Mouse (Mus musculus) Patski (cell line): ENCODE measurements around the gene Ganab. TPM values are rescaled to one million over a fixed set of nuclear protein-coding genes. Genes with fewer than 3 reads are reported as not detected.
A peak's percentile ranks its signal among the peaks of the same experiment; 100 is the strongest.

ENCODE experiments used
- ATAC-seq: fragments of 100-300 bp; one replicate; pipeline ENCODE4 v1.8.0; 2021
- CTCF ChIA-PET: fragments of 350-600 bp; sonication (Branson Sonifier 250); formaldehyde crosslinking; loops from one replicate; lab custom pipeline; 2022; ENCODE audit warnings: inconsistent platforms; lab: Charles Lee
- POLR2A ChIA-PET: fragments of 350-600 bp; sonication (Branson Sonifier 250); formaldehyde crosslinking; loops from one replicate; lab custom pipeline; 2022; ENCODE audit warnings: antibody characterized with exemption, inconsistent platforms; lab: Charles Lee
- DNase-seq: peaks from one replicate; pipeline ENCODE4 v3.0.0-alpha.2; 2011; ENCODE audit warnings: low read depth, low spot score
- H3K27me3 ChIP-seq: fragments of 371-371 bp; one replicate; pipeline ENCODE4 v1.5.1; 2021
- CTCF ChIP-seq: fragments of 100-300 bp; IDR thresholded peaks from one replicate; pipeline ENCODE4 v1.5.1; 2021
- in situ Hi-C: fragments of 300-500 bp; cut with MboI; formaldehyde crosslinking; loops from 3 replicates; pipeline ENCODE4 v1.11.1; 2018; ENCODE audit warnings: low pct_unique_long_range_greater_than_20kb, mixed read lengths
- polyA plus RNA-seq: library from polyadenylated mRNA; unstranded; gene quantifications from one replicate; pipeline ENCODE4 v1.2.3, GENCODE M21; 2021

Gene Ganab
- polyA plus RNA-seq, 1 experiment from 2014 or later = 308 TPM

- no peaks in the 10 kb centered on the region for H3K27me3 ChIP-seq
- in situ Hi-C loops = no loop called here
- ATAC-seq (no peak), DNase-seq (no peak)
- no peak for TF ChIP-seq CTCF
- CTCF ChIA-PET = interaction anchor here (1.7 kb wide), 1 partner anchor 16 kb away, joined by 5 read pairs; the partner anchor contains the start of gene B3gat3
- POLR2A ChIA-PET = interaction anchor here (1.2 kb wide), 1 partner anchor 17 kb away, joined by 3 read pairs; the partner anchor contains the start of gene B3gat3
Observed at GRCm38 (mm10) chr19:8903412-8903811, 5.5 kb downstream of the Ganab start.

GRCm38 (mm10) chr19:8908531-8908930 lies 10.7 kb downstream of the Ganab start:
- H3K27me3 ChIP-seq = no peaks in the 10 kb centered on the region
- no peak for ATAC-seq
- POLR2A ChIA-PET = no interaction called here
- CTCF ChIA-PET = no interaction called here
- DNase-seq = no peak
- TF ChIP-seq CTCF = no peak
- in situ Hi-C loops = no loop called here

GRCm38 (mm10) chr19:8911810-8912209 lies 13.9 kb downstream of the Ganab start:
- POLR2A ChIA-PET = interaction anchor here (0.6 kb wide), 1 partner anchor 10 kb away, joined by 6 read pairs; no protein-coding TSS in a partner anchor
- CTCF ChIA-PET = interaction anchor here (0.9 to 1.3 kb wide), 3 partner anchors 11 to 73 kb away, joined by 3 to 4 read pairs (median 3); partner anchors contain the start of gene Gng3
- no peak for DNase-seq

GRCm38 (mm10) chr19:8914212-8914611 lies 16.3 kb downstream of the Ganab start:
- TF ChIP-seq CTCF = no peak
- DNase-seq = no peak
- CTCF ChIA-PET = interaction anchor here (1.6 kb wide), 1 partner anchor 10 kb away, joined by 4 read pairs; no protein-coding TSS in a partner anchor
- in situ Hi-C loops = no loop called here
- ATAC-seq = no peak
- H3K27me3 ChIP-seq = no peaks in the 10 kb centered on the region
- POLR2A ChIA-PET = no interaction called here

More at GRCm38 (mm10) chr19:8911810-8912209, 13.9 kb downstream of the Ganab start:
- in situ Hi-C loops = no loop called here
- no peaks in the 10 kb centered on the region for H3K27me3 ChIP-seq
- ATAC-seq = no peak
- no peak for TF ChIP-seq CTCF

- H3K27me3 ChIP-seq = no peaks in the 10 kb centered on the region
- in situ Hi-C loops = no loop called here
- DNase-seq = no peak
- POLR2A ChIA-PET = interaction anchor here (1.6 to 3.4 kb wide), 2 partner anchors 18 to 46 kb away, joined by 5 to 18 read pairs; no protein-coding TSS in a partner anchor
- ATAC-seq = no peak
- no peak for TF ChIP-seq CTCF
- CTCF ChIA-PET = interaction anchor here (1.4 to 1.6 kb wide), 3 partner anchors 15 to 47 kb away, joined by 3 to 5 read pairs (median 3); no protein-coding TSS in a partner anchor
Observed at GRCm38 (mm10) chr19:8919000-8919399, 21.1 kb downstream of the Ganab start.

- DNase-seq = no peak
- no peak for TF ChIP-seq CTCF
- in situ Hi-C loops = no loop called here
- no peak for ATAC-seq
- POLR2A ChIA-PET = interaction anchor here (0.9 to 3.4 kb wide), 3 partner anchors 14 to 19 kb away, joined by 3 to 18 read pairs (median 3); no protein-coding TSS in a partner anchor
- no peaks in the 10 kb centered on the region for H3K27me3 ChIP-seq
- CTCF ChIA-PET = interaction anchor here (1.3 to 1.6 kb wide), 5 partner anchors 16 to 190 kb away, joined by 3 to 5 read pairs (median 3); no protein-coding TSS in a partner anchor
Observed at GRCm38 (mm10) chr19:8919684-8920072, 21.8 kb downstream of the Ganab start.

- DNase-seq (no peak), ATAC-seq (peak; percentile 98)
- no peaks in the 10 kb centered on the region for H3K27me3 ChIP-seq
- ChIA-PET CTCF (interaction anchor here (1.3 to 1.6 kb wide), 5 partner anchors 16 to 190 kb away, joined by 3 to 5 read pairs (median 3); no protein-coding TSS in a partner anchor), POLR2A (interaction anchor here (0.6 to 3.4 kb wide), 4 partner anchors 13 to 33 kb away, joined by 3 to 18 read pairs (median 3); no protein-coding TSS in a partner anchor)
- no peak for TF ChIP-seq CTCF
- in situ Hi-C loops = no loop called here
Observed at GRCm38 (mm10) chr19:8920073-8920736, 22.3 kb downstream of the Ganab start, which contains the start of gene B3gat3. TSS of gene B3gat3 (plus strand) at chr19:8920374.

GRCm38 (mm10) chr19:8920836-8921291 lies 23.0 kb downstream of the Ganab start:
- no peak for TF ChIP-seq CTCF
- in situ Hi-C loops = no loop called here
- ATAC-seq (no peak), DNase-seq (no peak)
- H3K27me3 ChIP-seq = no peaks in the 10 kb centered on the region
- CTCF ChIA-PET = interaction anchor here (1.3 to 1.5 kb wide), 2 partner anchors 42 to 189 kb away, joined by 3 read pairs; no protein-coding TSS in a partner anchor
- POLR2A ChIA-PET = interaction anchor here (0.7 to 3.4 kb wide), 4 partner anchors 10 to 39 kb away, joined by 3 to 18 read pairs (median 6); no protein-coding TSS in a partner anchor

- in situ Hi-C loops = no loop called here
- POLR2A ChIA-PET = interaction anchor here (0.7 to 3.4 kb wide), 4 partner anchors 9 to 143 kb away, joined by 5 to 18 read pairs (median 6); no protein-coding TSS in a partner anchor
Observed at GRCm38 (mm10) chr19:8921741-8922140, 23.9 kb downstream of the Ganab start.

GRCm38 (mm10) chr19:8926766-8927165 lies 28.9 kb downstream of the Ganab start:
- DNase-seq (no peak), ATAC-seq (no peak)
- ChIA-PET CTCF (no interaction called here), POLR2A (no interaction called here)
- TF ChIP-seq CTCF = no peak
- H3K27me3 ChIP-seq = no peaks in the 10 kb centered on the region
- in situ Hi-C loops = no loop called here

More at GRCm38 (mm10) chr19:8921741-8922140, 23.9 kb downstream of the Ganab start:
- CTCF ChIA-PET = interaction anchor here (1.2 kb wide), 1 partner anchor 8 kb away, joined by 3 read pairs; no protein-coding TSS in a partner anchor
- TF ChIP-seq CTCF = no peak
- DNase-seq = no peak
- ATAC-seq = no peak
- H3K27me3 ChIP-seq = no peaks in the 10 kb centered on the region
